30 mouse cellular contexts compared by ENCODE assay signal in genomic region chr9:54571130-54571839, GRCm38 (mm10). TPM values are rescaled to one million over a fixed set of nuclear protein-coding genes. Genes with fewer than 3 reads are reported as not detected.
A peak's percentile ranks its signal among the peaks of the same experiment; 100 is the strongest.
DNase-seq lines count a peak whose midpoint lies in the region; ATAC-seq and TF ChIP-seq lines count a peak whose summit lies in the region.
"Had no signal": no experiment of that assay in that cellular context is flagged by ENCODE, and none has a peak within 500 bp of the region (broad histone marks: within the 10 kb centered on the region; RNA-seq: fewer than 3 reads in every experiment).

No protein-coding gene starts in this region.

- H3K4me3 ChIP-seq in liver, adult 2 months (ENCODE audit: insufficient read depth, low read depth, low read length), result no peak overlapping the region
- no peak overlapping the region for H3K4me3 ChIP-seq in liver, embryonic 11.5 days (ENCODE audit: low read depth, low read length)
- no peak overlapping the region for H3K4me3 ChIP-seq in lung, adult 2 months (replicated peaks; ENCODE audit: extremely low read depth, low read depth, low read length)
- no peak overlapping the region; the same call in 1 of the 2 replicates for H3K4me3 ChIP-seq in intestine, embryonic 16.5 days (ENCODE audit: low read length)
- no peak overlapping the region for H3K4me3 ChIP-seq in liver, postnatal 0 days (ENCODE audit: low read depth, low read length)
- H3K4me3 ChIP-seq: embryonic facial prominence, embryonic 15.5 days; erythroblast, embryonic 14.5 days; forebrain, embryonic 10.5 days; gastrocnemius, adult 2 months; heart, embryonic 12.5 days had no signal

- TF ChIP-seq CTCF in liver, adult 2 months (IDR thresholded peaks at IDR 0.05; ENCODE audit: low read depth, low read length), result no peak
- no peak for TF ChIP-seq CTCF in lung, adult 2 months (IDR thresholded peaks at IDR 0.05; ENCODE audit: insufficient read depth, low read length)
- TF ChIP-seq CTCF in liver, postnatal 0 days (IDR thresholded peaks at IDR 0.05; ENCODE audit: low read depth), result no peak

- 22% methylated on average over 9 of the region's 9 CpGs for WGBS in liver, adult 2 months
- WGBS in liver, embryonic 11.5 days, result 64% methylated on average over 9 of the region's 9 CpGs
- WGBS in lung, adult 2 months, result 45% methylated on average over 9 of the region's 9 CpGs
- WGBS in intestine, embryonic 16.5 days, result 38% methylated on average over 9 of the region's 9 CpGs
- WGBS in liver, postnatal 0 days (ENCODE audit: insufficient replicate concordance), result 50% methylated on average over 9 of the region's 9 CpGs

- no peak for TF ChIP-seq POLR2A in liver, adult 2 months (IDR thresholded peaks at IDR 0.05; ENCODE audit: extremely low read depth, insufficient read depth, low read length)
- no peak for TF ChIP-seq POLR2A in lung, adult 2 months (IDR thresholded peaks at IDR 0.05; ENCODE audit: borderline replicate concordance, extremely low read depth, low read depth, low read length)

- peak; percentile 87 for DNase-seq in liver, adult 2 months (ENCODE audit: extremely low read depth, low read depth, low spot score)
- DNase-seq in liver, embryonic 11.5 days (ENCODE audit: low spot score), result no peak
- peak; percentile 12 for DNase-seq in lung, postnatal 25 days (ENCODE audit: low spot score)
- DNase-seq in lung, adult 2 months, result no peak
- no peak for DNase-seq in liver, postnatal 0 days
- no peak for DNase-seq in left cerebral cortex, adult 18-20 months (ENCODE audit: low spot score in 2 of 2)
- no peak for DNase-seq in MN1 (ENCODE audit: low spot score)
- DNase-seq: adrenal gland, postnatal 10 days; B cell, adult 2 months; cerebellum, adult 11 months; cerebellum, adult 8-10 months; cerebellum, postnatal 14 days; embryo, embryonic 11 days; gastrocnemius, adult 2 months; gastrocnemius, postnatal 25 days had no signal

- H3K27me3 ChIP-seq in liver, adult 2 months (ENCODE audit: control insufficient read depth, insufficient read depth, low read length), result no peaks in the 10 kb centered on the region
- no peaks in the 10 kb centered on the region for H3K27me3 ChIP-seq in liver, embryonic 11.5 days (replicated peaks; ENCODE audit: control insufficient read depth, insufficient read depth, low read length)
- no peaks in the 10 kb centered on the region for H3K27me3 ChIP-seq in intestine, embryonic 16.5 days (replicated peaks; ENCODE audit: control insufficient read depth, insufficient read depth, low read length)
- H3K27me3 ChIP-seq in liver, postnatal 0 days (ENCODE audit: insufficient read depth, low read length), result no peaks in the 10 kb centered on the region
- H3K27me3 ChIP-seq: embryonic facial prominence, embryonic 15.5 days; heart, embryonic 12.5 days had no signal

- peak overlapping the region; percentile 2; the same call in 1 of the 2 replicates for H3K27ac ChIP-seq in liver, adult 2 months (replicated peaks; ENCODE audit: insufficient read depth, low read depth, low read length)
- no peak overlapping the region for H3K27ac ChIP-seq in liver, embryonic 11.5 days (ENCODE audit: low read depth, low read length)
- H3K27ac ChIP-seq in intestine, embryonic 16.5 days (ENCODE audit: low read length), result peak overlapping the region; percentile 50
- H3K27ac ChIP-seq in liver, postnatal 0 days (ENCODE audit: low read depth), result 0 out of 2 replicates have a peak overlapping the region, but pooled peaks have one; percentile 2
- H3K27ac ChIP-seq: embryonic facial prominence, embryonic 15.5 days; forebrain, embryonic 10.5 days; gastrocnemius, adult 2 months had no signal

- H3K9ac ChIP-seq in liver, adult 2 months (ENCODE audit: low read depth, low read length), result no peak overlapping the region
- H3K9ac ChIP-seq in liver, embryonic 11.5 days (ENCODE audit: low read depth, low read length), result no peak overlapping the region
- H3K9ac ChIP-seq in intestine, embryonic 16.5 days (ENCODE audit: low read depth, low read length), result no peak overlapping the region
- no peak overlapping the region for H3K9ac ChIP-seq in liver, postnatal 0 days (replicated peaks)
- H3K9ac ChIP-seq: embryonic facial prominence, embryonic 15.5 days; heart, embryonic 12.5 days had no signal

- 0 out of 2 replicates have a peak, but pooled peaks have one; percentile 17 for TF ChIP-seq EP300 in liver, postnatal 0 days (IDR thresholded peaks at IDR 0.05; ENCODE audit: low read depth)

- no peaks in the 10 kb centered on the region for H3K36me3 ChIP-seq in liver, adult 2 months (ENCODE audit: control insufficient read depth, insufficient read depth, low read length)
- H3K36me3 ChIP-seq in liver, embryonic 11.5 days (ENCODE audit: control insufficient read depth, insufficient read depth, low read length), result no peaks in the 10 kb centered on the region
- no peaks in the 10 kb centered on the region for H3K36me3 ChIP-seq in intestine, embryonic 16.5 days (ENCODE audit: control insufficient read depth, insufficient read depth, low read length)
- no peaks in the 10 kb centered on the region for H3K36me3 ChIP-seq in liver, postnatal 0 days (replicated peaks; ENCODE audit: insufficient read depth, low read length)
- H3K36me3 ChIP-seq: embryonic facial prominence, embryonic 15.5 days; forebrain, embryonic 10.5 days; G1E; heart, embryonic 12.5 days had no signal

- peaks cover 5% of the 10 kb centered on the region; the same call in 1 of the 2 replicates for H3K4me1 ChIP-seq in liver, adult 2 months (ENCODE audit: control insufficient read depth, insufficient read depth, low read length)
- peaks cover 4% of the 10 kb centered on the region; the same call in 1 of the 2 replicates for H3K4me1 ChIP-seq in liver, embryonic 11.5 days (replicated peaks; ENCODE audit: control insufficient read depth, insufficient read depth, low read length)
- peaks cover 7% of the 10 kb centered on the region for H3K4me1 ChIP-seq in lung, adult 2 months (ENCODE audit: control insufficient read depth, insufficient read depth, low read length)
- H3K4me1 ChIP-seq in intestine, embryonic 16.5 days (ENCODE audit: control insufficient read depth, insufficient read depth, low read length), result peaks cover 5% of the 10 kb centered on the region; the same call in 1 of the 2 replicates
- peaks cover 8% of the 10 kb centered on the region for H3K4me1 ChIP-seq in liver, postnatal 0 days (ENCODE audit: insufficient read depth)
- H3K4me1 ChIP-seq: heart, embryonic 12.5 days had no signal

- ATAC-seq in liver, embryonic 11.5 days (replicated peaks; ENCODE audit: low FRiP score), result no peak
- peak; percentile 91 for ATAC-seq in intestine, embryonic 16.5 days
- peak; percentile 91 for ATAC-seq in liver, postnatal 0 days
- ATAC-seq: CD4-positive, CD25-positive, alpha-beta regulatory T cell, adult 4 months; forebrain, embryonic 14.5 days had no signal

- no peaks in the 10 kb centered on the region for H3K9me3 ChIP-seq in liver, embryonic 11.5 days (ENCODE audit: control insufficient read depth, low read length)
- H3K9me3 ChIP-seq in intestine, embryonic 16.5 days (ENCODE audit: control insufficient read depth, low read length), result no peaks in the 10 kb centered on the region
- H3K9me3 ChIP-seq in liver, postnatal 0 days (ENCODE audit: low read length), result no peaks in the 10 kb centered on the region
- H3K9me3 ChIP-seq: embryonic facial prominence, embryonic 15.5 days; forebrain, embryonic 10.5 days; G1E; heart, embryonic 12.5 days had no signal

- no peak overlapping the region for H3K4me2 ChIP-seq in liver, embryonic 11.5 days
- H3K4me2 ChIP-seq in intestine, embryonic 16.5 days (ENCODE audit: low read depth, low read length), result peak overlapping the region; percentile 27
- no peak overlapping the region for H3K4me2 ChIP-seq in liver, postnatal 0 days (ENCODE audit: low read depth, low read length)
- H3K4me2 ChIP-seq: embryonic facial prominence, embryonic 15.5 days; heart, embryonic 12.5 days had no signal

- no peaks in the 10 kb centered on the region for H3K79me2 ChIP-seq in liver, adult 2 months (ENCODE audit: control insufficient read depth, insufficient read depth, low read length)

RNA-seq across cellular contexts. Expression of gene Cib2, which starts 11.3 kb away (rescaled TPM):
- 3.7 and 4.7 TPM in 2 replicates for total RNA-seq in liver, adult 2 months (2014; rRNA removed)
- 4.1 and 5.8 TPM in 2 replicates for polyA plus RNA-seq in liver, adult 2 months (2012; rRNA removed)
- polyA plus RNA-seq in liver, embryonic 11.5 days (2014; fragmentation: Nextera tagmentation; extraction: Ambion mirVana), result 4.6 and 5.3 TPM in 2 replicates
- polyA plus RNA-seq in lung, adult 2 months (2012; rRNA removed), result 7.5 and 9.7 TPM in 2 replicates
- 6.6 and 7.2 TPM in 2 replicates for polyA plus RNA-seq in intestine, embryonic 16.5 days (2015; fragmentation: Nextera tagmentation; extraction: Ambion mirVana)
- polyA plus RNA-seq in liver, postnatal 0 days (2015; fragmentation: Nextera tagmentation; extraction: Ambion mirVana), result 0.99 and 1.3 TPM in 2 replicates
- 10 to 100 TPM; 28.1 to 28.4 TPM for total RNA-seq in left cerebral cortex, adult 18-20 months (2021)
- total RNA-seq: common myeloid progenitor, adult 5-6 weeks; G1E had no signal

RNA-seq across cellular contexts. Expression of gene Idh3a, which starts 14.8 kb away (rescaled TPM):
- total RNA-seq in liver, adult 2 months (2014; rRNA removed), result 25.9 and 26.1 TPM in 2 replicates
- polyA plus RNA-seq in liver, adult 2 months (2012; rRNA removed), result 16.3 and 19.0 TPM in 2 replicates
- polyA plus RNA-seq in liver, embryonic 11.5 days (2014; fragmentation: Nextera tagmentation; extraction: Ambion mirVana), result 234 and 244 TPM in 2 replicates
- 20.1 and 37.0 TPM in 2 replicates for polyA plus RNA-seq in lung, adult 2 months (2012; rRNA removed)
- polyA plus RNA-seq in intestine, embryonic 16.5 days (2015; fragmentation: Nextera tagmentation; extraction: Ambion mirVana), result 199 and 213 TPM in 2 replicates
- polyA plus RNA-seq in liver, postnatal 0 days (2015; fragmentation: Nextera tagmentation; extraction: Ambion mirVana), result 74.6 and 79.2 TPM in 2 replicates
- total RNA-seq in left cerebral cortex, adult 18-20 months (2021), result 100 to 1,000 TPM; 194 to 212 TPM

RNA-seq across cellular contexts. Expression of gene Sh2d7, which starts 32.5 kb away (rescaled TPM):
- total RNA-seq in liver, adult 2 months (2014; rRNA removed), result not detected in 2 replicates
- not detected in 2 replicates for polyA plus RNA-seq in liver, adult 2 months (2012; rRNA removed)
- not detected in 2 replicates for polyA plus RNA-seq in liver, embryonic 11.5 days (2014; fragmentation: Nextera tagmentation; extraction: Ambion mirVana)
- polyA plus RNA-seq in lung, adult 2 months (2012; rRNA removed), result 0.14 and 0.15 TPM in 2 replicates
- polyA plus RNA-seq in intestine, embryonic 16.5 days (2015; fragmentation: Nextera tagmentation; extraction: Ambion mirVana), result not detected in 2 replicates
- polyA plus RNA-seq in liver, postnatal 0 days (2015; fragmentation: Nextera tagmentation; extraction: Ambion mirVana), result not detected in 2 replicates
- not detected for total RNA-seq in left cerebral cortex, adult 18-20 months (2021)
- total RNA-seq: adrenal gland, postnatal 10 days; adrenal gland, postnatal 4 days; common myeloid progenitor, adult 5-6 weeks; gastrocnemius, adult 2 months; gastrocnemius, postnatal 25 days; granulocyte monocyte progenitor cell, adult 5-6 weeks; heart, adult 8-10 months; heart, postnatal 25 days had no signal
- polyA plus RNA-seq: CD4-positive, CD25-positive, alpha-beta regulatory T cell, adult 4 months; embryonic facial prominence, embryonic 11.5 days; erythroblast, embryonic 14.5 days; forebrain, embryonic 10.5 days; G1E; heart, embryonic 12.5 days; heart, embryonic 16.5 days had no signal

Comparison
In these comparisons a context has a peak if more than half of its experiments do, and no peak if none do; other contexts are left out.
1. DNase-seq: peak in liver, adult 2 months (single experiment) and lung, postnatal 25 days (single experiment); none in liver, embryonic 11.5 days (single experiment), lung, adult 2 months (single experiment), liver, postnatal 0 days (single experiment), left cerebral cortex, adult 18-20 months (0 of 2) and MN1 (single experiment).